Mouse (Mus musculus): Measurements from ENCODE around the gene Igf1r. TPM values are rescaled to one million over a fixed set of nuclear protein-coding genes. Genes with fewer than 3 reads are reported as not detected.

The Igf1r gene
- total RNA-seq, 2 experiments from 2014 or later: 8.0 to 8.3 TPM

GRCm38 (mm10) chr7:67961567-67962267, 9.1 kb downstream of the Igf1r start:
- peak; percentile 84 for TF ChIP-seq CTCF (IDR thresholded peaks at IDR 0.05)
- peak; percentile 88 for DNase-seq
- H3K4me3 ChIP-seq: no peak overlapping the region
- intact Hi-C loops (cut with DNase I): loop anchor here (2.0 kb wide), 1 partner anchor 159 kb away; no protein-coding TSS in a partner anchor
- H3K27ac ChIP-seq: peak overlapping the region; percentile 25; the same call in 1 of the 2 replicates

- no peak overlapping the region for H3K4me3 ChIP-seq
- no peak overlapping the region for H3K27ac ChIP-seq
- DNase-seq: no peak
- no peak for TF ChIP-seq CTCF (IDR thresholded peaks at IDR 0.05)
- intact Hi-C loops (cut with DNase I): loop anchor here (2.0 kb wide), 1 partner anchor 161 kb away; no protein-coding TSS in a partner anchor
Measured at GRCm38 (mm10) chr7:67963691-67964090, 11.1 kb downstream of the Igf1r start.

- TF ChIP-seq CTCF (IDR thresholded peaks at IDR 0.05): no peak
- intact Hi-C loops (cut with DNase I): no loop called here
- H3K4me3 ChIP-seq: no peak overlapping the region
- no peak for DNase-seq
- H3K27ac ChIP-seq: no peak overlapping the region
Measured at GRCm38 (mm10) chr7:67968394-67968793, 15.8 kb downstream of the Igf1r start.

- TF ChIP-seq CTCF (IDR thresholded peaks at IDR 0.05): no peak
- DNase-seq: no peak
- Histone ChIP-seq H3K4me3 (no peak overlapping the region), H3K27ac (no peak overlapping the region)
- intact Hi-C loops (cut with DNase I): no loop called here
Measured at GRCm38 (mm10) chr7:67969076-67969475, 16.4 kb downstream of the Igf1r start.

GRCm38 (mm10) chr7:67973180-67974014, 20.8 kb downstream of the Igf1r start:
- intact Hi-C loops (cut with DNase I): no loop called here
- Histone ChIP-seq H3K4me3 (peak overlapping the region; percentile 48), H3K27ac (peak overlapping the region; percentile 78)
- TF ChIP-seq CTCF (IDR thresholded peaks at IDR 0.05): no peak
- DNase-seq: peak; percentile 30

GRCm38 (mm10) chr7:67981956-67982355, 29.3 kb downstream of the Igf1r start:
- intact Hi-C loops (cut with DNase I): no loop called here
- TF ChIP-seq CTCF (IDR thresholded peaks at IDR 0.05): no peak
- no peak overlapping the region for H3K4me3 ChIP-seq
- no peak for DNase-seq
- H3K27ac ChIP-seq: peak overlapping the region; percentile 43; the same call in 1 of the 2 replicates

GRCm38 (mm10) chr7:67982809-67983208, 30.2 kb downstream of the Igf1r start:
- DNase-seq: no peak
- intact Hi-C loops (cut with DNase I): no loop called here
- TF ChIP-seq CTCF (IDR thresholded peaks at IDR 0.05): no peak
- H3K27ac ChIP-seq: no peak overlapping the region; the same call in 1 of the 2 replicates
- H3K4me3 ChIP-seq: no peak overlapping the region

GRCm38 (mm10) chr7:67983451-67983850, 30.8 kb downstream of the Igf1r start:
- intact Hi-C loops (cut with DNase I): no loop called here
- H3K27ac ChIP-seq: no peak overlapping the region
- DNase-seq: no peak
- no peak overlapping the region for H3K4me3 ChIP-seq
- no peak for TF ChIP-seq CTCF (IDR thresholded peaks at IDR 0.05)

GRCm38 (mm10) chr7:67985003-67985416, 32.4 kb downstream of the Igf1r start:
- no peak overlapping the region for H3K27ac ChIP-seq

GRCm38 (mm10) chr7:67985511-67985910, 32.9 kb downstream of the Igf1r start:
- H3K27ac ChIP-seq: no peak overlapping the region
- no peak for TF ChIP-seq CTCF (IDR thresholded peaks at IDR 0.05)
- DNase-seq: no peak
- intact Hi-C loops (cut with DNase I): no loop called here
- no peak overlapping the region for H3K4me3 ChIP-seq

More at GRCm38 (mm10) chr7:67985003-67985416, 32.4 kb downstream of the Igf1r start:
- DNase-seq: no peak
- intact Hi-C loops (cut with DNase I): no loop called here
- TF ChIP-seq CTCF (IDR thresholded peaks at IDR 0.05): no peak
- no peak overlapping the region for H3K4me3 ChIP-seq

GRCm38 (mm10) chr7:67986277-67986676, 33.6 kb downstream of the Igf1r start:
- DNase-seq: no peak
- intact Hi-C loops (cut with DNase I): no loop called here
- no peak for TF ChIP-seq CTCF (IDR thresholded peaks at IDR 0.05)
- Histone ChIP-seq H3K4me3 (no peak overlapping the region), H3K27ac (no peak overlapping the region)

GRCm38 (mm10) chr7:67986816-67987215, 34.2 kb downstream of the Igf1r start:
- TF ChIP-seq CTCF (IDR thresholded peaks at IDR 0.05): no peak
- intact Hi-C loops (cut with DNase I): no loop called here

GRCm38 (mm10) chr7:67989376-67989775, 36.7 kb downstream of the Igf1r start:
- Histone ChIP-seq H3K27ac (no peak overlapping the region), H3K4me3 (no peak overlapping the region)
- no peak for DNase-seq
- TF ChIP-seq CTCF (IDR thresholded peaks at IDR 0.05): no peak
- intact Hi-C loops (cut with DNase I): no loop called here

More at GRCm38 (mm10) chr7:67986816-67987215, 34.2 kb downstream of the Igf1r start:
- DNase-seq: no peak
- Histone ChIP-seq H3K27ac (no peak overlapping the region), H3K4me3 (no peak overlapping the region)

Data from gastrocnemius, adult 2 months (tissue).